Comparison of ENCODE assay signal across 14 mouse cellular contexts in genomic region chr6:38950341-38950740, GRCm38 (mm10).
A peak's percentile ranks its signal among the peaks of the same experiment; 100 is the strongest.
DNase-seq lines count a peak whose midpoint lies in the region; ATAC-seq and TF ChIP-seq lines count a peak whose summit lies in the region.
"Had no signal": no experiment of that assay in that cellular context is flagged by ENCODE, and none has a peak within 500 bp of the region (broad histone marks: within the 10 kb centered on the region; RNA-seq: fewer than 3 reads in every experiment).

No protein-coding gene starts in this region.

- H3K36me3 ChIP-seq in intestine, embryonic 16.5 days (ENCODE audit: control insufficient read depth, insufficient read depth, low read length) = no peaks in the 10 kb centered on the region
- H3K36me3 ChIP-seq in intestine, postnatal 0 days (ENCODE audit: control insufficient read depth, insufficient read depth) = no peaks in the 10 kb centered on the region
- no peaks in the 10 kb centered on the region for H3K36me3 ChIP-seq in liver, embryonic 13.5 days
- H3K36me3 ChIP-seq: neural tube, embryonic 12.5 days had no signal

- WGBS in intestine, embryonic 16.5 days = 26% methylated on average over 4 of the region's 4 CpGs
- WGBS in intestine, postnatal 0 days = 34% methylated on average over 4 of the region's 4 CpGs
- 5% methylated on average over 4 of the region's 4 CpGs for WGBS in liver, embryonic 13.5 days (ENCODE audit: insufficient replicate concordance)

- TF ChIP-seq CTCF in intestine, postnatal 0 days (IDR thresholded peaks at IDR 0.05; ENCODE audit: low read depth) = no peak

- peak; percentile 26; the same call in 1 of the 2 replicates for ATAC-seq in intestine, embryonic 16.5 days
- ATAC-seq in intestine, postnatal 0 days = no peak
- ATAC-seq in liver, embryonic 13.5 days (ENCODE audit: low read depth) = no peak
- ATAC-seq: midbrain, embryonic 16.5 days had no signal

- H3K27me3 ChIP-seq in intestine, embryonic 16.5 days (replicated peaks; ENCODE audit: control insufficient read depth, insufficient read depth, low read length) = no peaks in the 10 kb centered on the region
- no peaks in the 10 kb centered on the region for H3K27me3 ChIP-seq in intestine, postnatal 0 days (replicated peaks; ENCODE audit: control insufficient read depth, insufficient read depth, low read length)
- no peaks in the 10 kb centered on the region for H3K27me3 ChIP-seq in liver, embryonic 13.5 days
- H3K27me3 ChIP-seq: neural tube, embryonic 12.5 days had no signal

- no peak overlapping the region for H3K4me3 ChIP-seq in intestine, embryonic 16.5 days (ENCODE audit: low read length)
- no peak overlapping the region for H3K4me3 ChIP-seq in intestine, postnatal 0 days (ENCODE audit: low read depth, low read length)
- no peak overlapping the region for H3K4me3 ChIP-seq in liver, embryonic 13.5 days (replicated peaks)
- H3K4me3 ChIP-seq: erythroblast, embryonic 14.5 days; neural tube, embryonic 12.5 days had no signal

- H3K9me3 ChIP-seq in intestine, embryonic 16.5 days (ENCODE audit: control insufficient read depth, low read length) = no peaks in the 10 kb centered on the region
- no peaks in the 10 kb centered on the region for H3K9me3 ChIP-seq in intestine, postnatal 0 days (ENCODE audit: control insufficient read depth)
- H3K9me3 ChIP-seq in liver, embryonic 13.5 days (replicated peaks) = no peaks in the 10 kb centered on the region
- H3K9me3 ChIP-seq: neural tube, embryonic 12.5 days had no signal

- H3K9ac ChIP-seq in intestine, embryonic 16.5 days (ENCODE audit: low read depth, low read length) = no peak overlapping the region
- H3K9ac ChIP-seq in intestine, postnatal 0 days (ENCODE audit: low read depth, low read length) = no peak overlapping the region
- H3K9ac ChIP-seq in liver, embryonic 13.5 days = no peak overlapping the region
- H3K9ac ChIP-seq: hindbrain, embryonic 14.5 days; neural tube, embryonic 12.5 days had no signal

- H3K4me2 ChIP-seq in intestine, embryonic 16.5 days (ENCODE audit: low read depth, low read length) = no peak overlapping the region
- H3K4me2 ChIP-seq in intestine, postnatal 0 days (replicated peaks; ENCODE audit: low read depth) = no peak overlapping the region
- H3K4me2 ChIP-seq in liver, embryonic 13.5 days = no peak overlapping the region
- H3K4me2 ChIP-seq: hindbrain, embryonic 14.5 days; neural tube, embryonic 12.5 days had no signal

- H3K4me1 ChIP-seq in intestine, embryonic 16.5 days (ENCODE audit: control insufficient read depth, insufficient read depth, low read length) = peaks cover 10% of the 10 kb centered on the region; the same call in 1 of the 2 replicates
- H3K4me1 ChIP-seq in intestine, postnatal 0 days (replicated peaks; ENCODE audit: control insufficient read depth, insufficient read depth, low read length) = no peaks in the 10 kb centered on the region
- H3K4me1 ChIP-seq in liver, embryonic 13.5 days (replicated peaks) = peaks cover 29% of the 10 kb centered on the region
- H3K4me1 ChIP-seq: neural tube, embryonic 12.5 days had no signal

- no peak overlapping the region for H3K27ac ChIP-seq in intestine, embryonic 16.5 days (ENCODE audit: low read length)
- H3K27ac ChIP-seq in intestine, postnatal 0 days (ENCODE audit: low read depth, low read length) = no peak overlapping the region
- H3K27ac ChIP-seq in liver, embryonic 13.5 days = peak overlapping the region; percentile 75
- H3K27ac ChIP-seq: hindbrain, embryonic 14.5 days; neural tube, embryonic 12.5 days had no signal

- DNase-seq in lung, postnatal 25 days (ENCODE audit: low spot score) = peak; percentile 18
- DNase-seq in lung, postnatal 4 days = no peak
- DNase-seq in liver, embryonic 13.5 days = no peak
- no peak for DNase-seq in right cerebral cortex, postnatal 14 days
- DNase-seq in cerebellum, postnatal 25 days = no peak
- DNase-seq: cerebellum, adult 9-10 months; gastrocnemius, postnatal 25 days; thymus, postnatal 36 days had no signal
